Mouse (Mus musculus): ENCODE measurements around the gene Tiam1. TPM values are rescaled to one million over a fixed set of nuclear protein-coding genes. Genes with fewer than 3 reads are reported as not detected.
A peak's percentile ranks its signal among the peaks of the same experiment; 100 is the strongest.

Gene Tiam1
- total RNA-seq, 2 experiments from 2014 or later, result 80.7 to 96.3 TPM

DNA sequence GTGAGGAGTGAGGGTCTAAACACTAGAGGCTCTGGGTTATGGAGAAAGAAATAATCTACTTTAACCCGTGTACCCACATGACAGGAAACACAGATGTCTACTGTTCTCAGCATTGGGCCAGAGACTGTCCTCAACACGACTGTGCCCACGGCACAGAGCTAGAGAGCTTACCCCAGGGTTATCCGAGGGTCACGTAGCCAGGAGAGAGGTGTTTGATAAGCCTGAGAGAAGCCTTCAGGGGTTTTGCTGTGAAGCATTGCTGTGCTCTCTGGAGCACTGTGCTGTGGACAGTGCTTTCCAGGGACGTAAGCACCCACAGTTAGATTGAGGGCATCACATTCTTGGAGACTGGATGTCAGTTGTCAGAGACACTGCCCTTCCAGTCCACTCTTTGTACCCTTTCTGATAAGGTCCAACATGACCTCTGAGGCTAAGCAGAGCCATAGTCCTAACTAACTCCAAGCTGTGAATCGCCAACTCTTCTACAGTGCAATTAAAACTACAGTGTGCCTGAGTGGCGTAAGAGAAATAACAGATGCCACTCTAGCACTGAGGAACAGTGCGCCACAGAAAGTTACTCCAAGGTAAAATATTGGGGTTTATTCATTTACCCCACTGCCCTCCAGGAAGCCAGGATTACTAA, 353.7 kb downstream of the Tiam1 start:
- no peak for DNase-seq

GRCm38 (mm10) chr16:89785795-89786194, 357.8 kb downstream of the Tiam1 start:
- no peak for DNase-seq

DNA sequence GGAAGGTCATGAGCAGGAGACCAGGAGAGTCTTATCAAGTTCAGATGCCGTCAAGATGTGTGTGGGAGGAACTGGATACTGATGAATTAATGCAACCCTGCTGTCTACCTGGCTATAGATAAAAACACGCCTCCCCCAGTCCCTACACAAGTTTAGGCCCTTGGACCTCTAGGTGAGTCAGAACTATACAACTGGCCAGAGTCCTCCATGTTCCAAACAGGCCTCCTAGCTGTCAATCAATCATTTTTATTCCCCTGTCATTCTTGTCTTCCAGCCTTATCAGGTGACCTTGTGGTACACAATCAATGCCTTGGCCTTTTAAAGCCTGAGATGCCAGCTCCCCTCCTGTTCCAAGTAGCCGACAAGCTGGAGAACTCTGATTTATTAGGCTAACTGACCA, 363.9 kb downstream of the Tiam1 start:
- no peak for DNase-seq

DNA sequence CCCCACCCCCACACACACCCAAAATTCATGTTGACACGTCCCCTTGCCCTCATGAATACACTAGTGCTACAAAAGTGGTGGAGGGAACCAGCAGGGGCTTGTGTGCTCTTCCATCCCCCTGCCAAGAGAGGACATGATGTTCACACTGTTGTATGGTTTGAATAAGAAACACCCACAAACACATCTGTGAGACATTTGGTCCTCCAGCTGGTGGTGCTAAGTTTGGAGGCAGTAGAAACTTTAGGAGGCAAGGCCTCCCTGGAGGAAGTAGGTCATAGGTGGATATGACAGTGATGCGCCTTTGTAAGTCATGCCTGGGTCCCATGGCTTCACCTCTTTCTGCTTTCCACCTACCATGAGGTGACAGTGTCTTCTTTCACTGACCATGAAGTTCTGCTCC, 366.1 kb downstream of the Tiam1 start:
- no peak for DNase-seq

- DNase-seq, result no peak
Measured at GRCm38 (mm10) chr16:89774553-89774913, 369.0 kb downstream of the Tiam1 start.

- peak; percentile 87 to 92 for DNase-seq
Measured at GRCm38 (mm10) chr16:89773657-89774552, 369.7 kb downstream of the Tiam1 start.

DNA sequence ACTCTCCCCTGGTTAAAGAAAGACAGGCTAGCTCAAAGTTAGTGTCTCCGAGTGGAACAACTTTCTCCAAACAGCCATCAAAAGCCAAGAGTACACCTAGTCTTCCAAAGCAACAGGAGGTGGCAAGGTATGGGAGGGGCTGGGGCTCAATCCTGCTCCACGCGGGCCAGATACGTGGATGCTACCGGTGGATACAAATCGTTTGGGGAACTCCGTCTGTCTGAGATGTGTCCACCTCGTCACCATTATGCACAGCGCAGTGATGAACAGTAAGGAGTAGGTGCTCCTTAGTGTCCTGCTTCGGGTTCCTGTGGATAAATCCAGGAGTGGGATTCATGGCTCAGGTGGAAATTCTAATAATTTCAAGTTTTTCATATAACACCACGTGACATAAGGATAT, 377.6 kb downstream of the Tiam1 start:
- DNase-seq, result no peak

DNA sequence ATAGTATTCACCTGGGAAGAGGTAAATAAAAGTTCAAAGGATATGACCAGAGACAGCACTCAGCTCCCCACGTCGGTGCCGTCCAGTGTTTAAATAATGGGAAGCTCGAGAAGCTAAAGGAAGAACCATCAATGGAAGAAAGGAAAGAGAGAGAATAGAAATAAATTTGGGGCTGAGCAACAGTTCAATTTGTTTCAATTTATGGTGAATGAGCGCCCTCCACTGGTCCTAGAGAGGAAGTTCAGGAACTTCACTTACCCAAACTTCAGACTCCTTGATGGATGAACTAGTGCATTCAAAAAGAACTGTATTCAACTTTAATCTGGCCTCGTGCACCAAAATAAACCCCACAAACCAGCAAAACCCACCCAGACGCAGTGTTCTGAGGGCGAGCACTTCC, 378.1 kb downstream of the Tiam1 start:
- DNase-seq, result peak in 1 of 2 experiments; percentile 51

- DNase-seq, result no peak
Measured at GRCm38 (mm10) chr16:89763812-89764211, 379.8 kb downstream of the Tiam1 start.

GRCm38 (mm10) chr16:89762523-89762922, 381.0 kb downstream of the Tiam1 start:
- DNase-seq, result no peak

DNA sequence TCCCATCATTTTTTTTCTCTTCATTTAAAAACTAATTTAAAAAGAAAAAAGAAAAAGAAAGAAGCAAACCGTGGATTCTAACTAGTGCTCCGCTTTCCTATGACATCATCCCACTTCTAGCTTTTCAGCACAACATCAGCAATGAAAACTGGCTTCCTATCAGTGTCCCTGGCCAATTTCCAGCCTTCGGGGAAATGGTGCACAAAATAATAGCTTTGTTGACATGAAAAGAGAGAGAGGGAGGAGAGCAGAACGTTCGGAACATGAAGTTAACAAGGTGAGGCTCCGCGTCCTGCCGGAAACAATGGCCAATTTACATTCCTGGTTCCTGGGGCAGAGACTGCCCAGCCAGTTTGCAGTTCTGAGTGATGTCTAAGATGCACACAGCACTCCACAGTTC, 381.5 kb downstream of the Tiam1 start:
- DNase-seq, result peak in 1 of 2 experiments; percentile 5

- DNase-seq, result no peak
Measured at GRCm38 (mm10) chr16:89757384-89757783, 386.2 kb downstream of the Tiam1 start.

GRCm38 (mm10) chr16:89754709-89755108, 388.9 kb downstream of the Tiam1 start:
- no peak for DNase-seq

DNA sequence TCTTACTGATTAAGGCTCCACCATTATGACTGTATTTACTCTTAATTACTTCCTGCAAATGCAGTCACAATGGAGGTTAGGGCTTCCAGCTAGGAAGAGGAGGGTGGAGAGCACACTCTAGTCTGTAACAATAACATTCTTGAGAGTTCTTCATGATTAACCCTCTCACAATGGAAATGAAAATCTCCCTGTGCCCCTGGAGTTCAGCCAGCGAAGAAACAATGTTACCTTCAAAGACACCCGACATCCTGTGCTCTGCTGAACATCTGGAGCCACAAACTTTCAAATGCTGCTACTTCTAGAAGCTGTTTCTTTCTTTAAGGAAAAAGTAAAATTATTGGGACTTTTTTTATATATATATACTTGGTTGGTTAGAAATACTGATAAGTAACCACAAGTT, 395.7 kb downstream of the Tiam1 start:
- no peak for DNase-seq

DNA sequence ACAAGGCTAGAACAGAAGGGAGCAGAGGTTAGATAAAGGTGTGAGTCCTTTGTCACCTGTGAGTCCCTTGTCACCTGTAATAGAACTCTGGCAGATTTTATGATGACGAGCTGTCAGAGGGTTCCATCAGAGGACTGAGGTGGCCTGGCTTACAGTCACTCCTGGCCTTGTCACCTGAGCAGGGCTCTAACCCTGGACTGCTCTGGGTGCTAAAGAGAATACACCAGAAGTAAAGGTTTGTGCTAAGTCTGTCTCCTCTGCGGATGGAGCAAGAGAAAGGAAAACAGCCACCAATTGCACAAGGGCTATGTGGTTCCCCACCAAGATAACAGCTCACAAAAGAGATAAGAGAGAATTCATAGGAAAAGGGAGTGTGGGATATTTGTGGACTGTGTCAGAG, 404.0 kb downstream of the Tiam1 start:
- DNase-seq, result no peak

DNA sequence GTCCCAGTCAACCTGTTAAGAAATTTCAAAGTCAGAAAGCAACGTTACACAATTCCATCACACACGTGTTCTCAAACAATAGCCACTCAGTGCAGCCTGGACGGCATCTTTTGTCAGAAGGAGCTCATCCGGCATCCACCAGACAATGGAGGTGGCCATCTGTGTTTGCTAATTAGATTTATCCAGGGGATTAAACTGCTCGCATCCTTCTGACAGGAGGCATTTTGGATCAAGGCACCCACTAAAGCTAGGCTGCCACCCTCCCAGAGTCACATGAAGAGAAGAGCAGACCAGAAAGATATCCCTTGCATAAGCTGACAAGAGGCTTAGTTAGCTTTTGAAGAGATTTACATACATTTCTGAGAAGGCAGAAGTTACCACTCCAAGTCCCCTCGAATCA, 404.6 kb downstream of the Tiam1 start:
- no peak for DNase-seq

Other genes starting within 250 kb of the Tiam1 start
- gene Sod1, start 77.0 kb upstream of the Tiam1 start, total RNA-seq (2021), result 1,000 to 10,000 TPM; 1,234 to 1,554 TPM
- 10 to 100 TPM; 38.3 to 46.0 TPM for gene Scaf4, start 140.7 kb upstream of the Tiam1 start, total RNA-seq (2021)
- 10 to 100 TPM in 1 of 2 experiments, 1 to 10 TPM in 1; 4.3 to 10.5 TPM for gene Hunk, start 242.2 kb upstream of the Tiam1 start, total RNA-seq (2021)

Data from adrenal gland, postnatal 36 days (tissue).